Mouse (Mus musculus) fibroblast of lung, adult 2 months (primary cell): ENCODE measurements around the gene Vmn1r75.

Source experiments
- DNase-seq: peaks from one replicate; pipeline ENCODE4 v3.0.0-alpha.2; 2011; ENCODE audit warnings: low read depth

Vmn1r75 gene

GRCm38 (mm10) chr7:11874330-11874729, at the start of gene Vmn1r75:
Gene Vmn1r75 (plus strand): TSS chr7:11874630.
- no peak for DNase-seq

- no peak for DNase-seq
These were observed 40.8 kb upstream of the Vmn1r75 start, which contains the start of gene Vmn1r74 for GRCm38 (mm10) chr7:11833680-11834079. Gene Vmn1r74 (plus strand): TSS chr7:11833980.
